Mouse (Mus musculus): ENCODE results near the gene Rhof. TPM values are rescaled to one million over a fixed set of nuclear protein-coding genes. Genes with fewer than 3 reads are reported as not detected.

The Rhof gene
- polyA plus RNA-seq, 1 experiment from 2014 or later: 3.2 TPM

- no peak for TF ChIP-seq CTCF (IDR thresholded peaks at IDR 0.05; ENCODE audit: low read depth)
- H3K4me3 ChIP-seq (replicated peaks; ENCODE audit: low read depth, low read length): peak overlapping the region; percentile 87
- no peaks in the 10 kb centered on the region for H3K9me3 ChIP-seq (replicated peaks; ENCODE audit: low read length)
- 4% methylated on average over 20 of the region's 20 CpGs for WGBS
- H3K9ac ChIP-seq (ENCODE audit: low read depth, low read length): peak overlapping the region; percentile 94
- H3K4me1 ChIP-seq (replicated peaks; ENCODE audit: insufficient read depth, low read length): peaks cover 48% of the 10 kb centered on the region
- ATAC-seq (replicated peaks; ENCODE audit: low FRiP score, low read depth): no peak
- no peaks in the 10 kb centered on the region for H3K36me3 ChIP-seq (ENCODE audit: insufficient read depth, low read length)
- peak; percentile 75 for DNase-seq (ENCODE audit: low spot score)
- H3K4me2 ChIP-seq (ENCODE audit: low read length): peak overlapping the region; percentile 100
- no peaks in the 10 kb centered on the region for H3K27me3 ChIP-seq (ENCODE audit: insufficient read depth, low read length)
- H3K27ac ChIP-seq: peak overlapping the region; percentile 100
Observed at GRCm38 (mm10) chr5:123137044-123137909, 4.8 kb upstream of the Rhof start.

GRCm38 (mm10) chr5:123136361-123137043 is 4.0 kb upstream of the Rhof start:
- H3K36me3 ChIP-seq (ENCODE audit: insufficient read depth, low read length): no peaks in the 10 kb centered on the region
- peaks cover 56% of the 10 kb centered on the region for H3K4me1 ChIP-seq (replicated peaks; ENCODE audit: insufficient read depth, low read length)
- peak overlapping the region; percentile 94 for H3K9ac ChIP-seq (ENCODE audit: low read depth, low read length)
- no peaks in the 10 kb centered on the region for H3K27me3 ChIP-seq (ENCODE audit: insufficient read depth, low read length)
- H3K27ac ChIP-seq: peak overlapping the region; percentile 100
- H3K9me3 ChIP-seq (replicated peaks; ENCODE audit: low read length): no peaks in the 10 kb centered on the region
- H3K4me2 ChIP-seq (ENCODE audit: low read length): peak overlapping the region; percentile 100
- WGBS: under 1% methylated on average over 13 of the region's 13 CpGs
- no peak for TF ChIP-seq CTCF (IDR thresholded peaks at IDR 0.05; ENCODE audit: low read depth)
- DNase-seq (ENCODE audit: low spot score): peak; percentile 96
- peak overlapping the region; percentile 87 for H3K4me3 ChIP-seq (replicated peaks; ENCODE audit: low read depth, low read length)
- peak; percentile 21 for ATAC-seq (replicated peaks; ENCODE audit: low FRiP score, low read depth)

GRCm38 (mm10) chr5:123135471-123136360 is 3.2 kb upstream of the Rhof start:
- H3K27ac ChIP-seq: peak overlapping the region; percentile 100
- peak; percentile 93 for DNase-seq (ENCODE audit: low spot score)
- no peaks in the 10 kb centered on the region for H3K9me3 ChIP-seq (replicated peaks; ENCODE audit: low read length)
- peak; percentile 41 for TF ChIP-seq CTCF (IDR thresholded peaks at IDR 0.05; ENCODE audit: low read depth)
- peak overlapping the region; percentile 87 for H3K4me3 ChIP-seq (replicated peaks; ENCODE audit: low read depth, low read length)
- peak overlapping the region; percentile 94 for H3K9ac ChIP-seq (ENCODE audit: low read depth, low read length)
- peaks cover 58% of the 10 kb centered on the region for H3K4me1 ChIP-seq (replicated peaks; ENCODE audit: insufficient read depth, low read length)
- peak overlapping the region; percentile 100 for H3K4me2 ChIP-seq (ENCODE audit: low read length)
- WGBS: 2% methylated on average over 30 of the region's 30 CpGs
- ATAC-seq (replicated peaks; ENCODE audit: low FRiP score, low read depth): peak; percentile 12; the same call in 1 of the 2 replicates
- H3K36me3 ChIP-seq (ENCODE audit: insufficient read depth, low read length): no peaks in the 10 kb centered on the region
- no peaks in the 10 kb centered on the region for H3K27me3 ChIP-seq (ENCODE audit: insufficient read depth, low read length)

GRCm38 (mm10) chr5:123134875-123135382 is 2.4 kb upstream of the Rhof start:
- Histone ChIP-seq H3K27me3 (ENCODE audit: insufficient read depth, low read length) (no peaks in the 10 kb centered on the region), H3K36me3 (ENCODE audit: insufficient read depth, low read length) (no peaks in the 10 kb centered on the region), H3K9ac (ENCODE audit: low read depth, low read length) (peak overlapping the region; percentile 94; the same call in 1 of the 2 replicates), H3K27ac (peak overlapping the region; percentile 100), H3K4me1 (replicated peaks; ENCODE audit: insufficient read depth, low read length) (peaks cover 58% of the 10 kb centered on the region), H3K9me3 (replicated peaks; ENCODE audit: low read length) (no peaks in the 10 kb centered on the region), H3K4me3 (replicated peaks; ENCODE audit: low read depth, low read length) (peak overlapping the region; percentile 87), H3K4me2 (ENCODE audit: low read length) (peak overlapping the region; percentile 100)
- ATAC-seq (replicated peaks; ENCODE audit: low FRiP score, low read depth) (no peak), DNase-seq (ENCODE audit: low spot score) (no peak)
- no peak for TF ChIP-seq CTCF (IDR thresholded peaks at IDR 0.05; ENCODE audit: low read depth)
- 16% methylated on average over 8 of the region's 8 CpGs for WGBS

GRCm38 (mm10) chr5:123134186-123134874 is 1.8 kb upstream of the Rhof start:
- no peak overlapping the region; the same call in 1 of the 2 replicates for H3K4me3 ChIP-seq (replicated peaks; ENCODE audit: low read depth, low read length)
- ATAC-seq (replicated peaks; ENCODE audit: low FRiP score, low read depth) (no peak), DNase-seq (ENCODE audit: low spot score) (no peak)
- peaks cover 58% of the 10 kb centered on the region for H3K4me1 ChIP-seq (replicated peaks; ENCODE audit: insufficient read depth, low read length)
- H3K4me2 ChIP-seq (ENCODE audit: low read length): peak overlapping the region; percentile 100
- WGBS: 29% methylated on average over 13 of the region's 13 CpGs
- no peaks in the 10 kb centered on the region for H3K36me3 ChIP-seq (ENCODE audit: insufficient read depth, low read length)
- H3K27ac ChIP-seq: peak overlapping the region; percentile 100
- H3K27me3 ChIP-seq (ENCODE audit: insufficient read depth, low read length): no peaks in the 10 kb centered on the region
- H3K9me3 ChIP-seq (replicated peaks; ENCODE audit: low read length): no peaks in the 10 kb centered on the region
- no peak overlapping the region for H3K9ac ChIP-seq (ENCODE audit: low read depth, low read length)
- 0 out of 2 replicates have a peak, but pooled peaks have one; percentile 6 for TF ChIP-seq CTCF (IDR thresholded peaks at IDR 0.05; ENCODE audit: low read depth)
